Mouse (Mus musculus) MEL (cell line): ENCODE measurements at regions not wholly inside any gene's neighbourhood (a gene's known extent, or its start where the extent isn't known, plus 50 kb on each side); places are given as distances from the start of the nearest gene placed in this dataset.

Experiments used
- CTCF ChIP-seq, 3 experiments: IDR thresholded peaks in 2 of 3; conservative IDR thresholded peaks in 1 of 3; 2 replicates each; pipeline ENCODE4 v1.5.1; 2011 to 2012; ENCODE audit warnings: low read length in 3 of 3, low read depth in 2 of 3, mild to moderate bottlenecking in 2 of 3, improper control_type of control experiment in 1 of 3, inconsistent platforms in 1 of 3, mixed read lengths in 1 of 3, moderate library complexity in 1 of 3; ENCODE audit not compliant: control insufficient read depth in 1 of 3, insufficient read depth in 1 of 3, poor library complexity in 1 of 3, severe bottlenecking in 1 of 3
- KAT2A ChIP-seq: conservative IDR thresholded peaks from 2 replicates; pipeline ENCODE4 v1.6.1; 2012; ENCODE audit warnings: low read depth, low read length, improper control_type of control experiment, inconsistent platforms
- MXI1 ChIP-seq: IDR thresholded peaks from 2 replicates; pipeline ENCODE4 v1.6.1; 2011; ENCODE audit warnings: mild to moderate bottlenecking, low read depth, low read length, improper control_type of control experiment
- MYB ChIP-seq: IDR thresholded peaks from 2 replicates; pipeline ENCODE4 v1.6.1; 2011; ENCODE audit warnings: mild to moderate bottlenecking, low read depth, low read length, improper control_type of control experiment
- MYC ChIP-seq: IDR thresholded peaks from 2 replicates; pipeline ENCODE4 v1.6.1; 2011; ENCODE audit warnings: low read depth, mild to moderate bottlenecking, low read length, improper control_type of control experiment, moderate library complexity
- NRF1 ChIP-seq: IDR thresholded peaks from 2 replicates; pipeline ENCODE4 v1.6.1; 2014; ENCODE audit warnings: low read depth, mild to moderate bottlenecking, inconsistent platforms, low read length, improper control_type of control experiment, moderate library complexity; ENCODE audit not compliant: poor library complexity, insufficient read depth, severe bottlenecking
- POLR2A ChIP-seq, 2 experiments: IDR thresholded peaks; 2 replicates each; pipeline ENCODE4 v1.6.1; 2011 to 2012; ENCODE audit warnings: low read length in 2 of 2, mild to moderate bottlenecking in 2 of 2, control low read depth in 1 of 2, improper control_type of control experiment in 1 of 2, low read depth in 1 of 2, moderate library complexity in 1 of 2; ENCODE audit not compliant: control insufficient read depth in 1 of 2, insufficient read depth in 1 of 2, poor library complexity in 1 of 2
- TAL1 ChIP-seq: IDR thresholded peaks from 2 replicates; pipeline ENCODE4 v1.6.1; 2012; ENCODE audit warnings: mild to moderate bottlenecking, inconsistent platforms, low read length, moderate library complexity, mixed read lengths

DNA sequence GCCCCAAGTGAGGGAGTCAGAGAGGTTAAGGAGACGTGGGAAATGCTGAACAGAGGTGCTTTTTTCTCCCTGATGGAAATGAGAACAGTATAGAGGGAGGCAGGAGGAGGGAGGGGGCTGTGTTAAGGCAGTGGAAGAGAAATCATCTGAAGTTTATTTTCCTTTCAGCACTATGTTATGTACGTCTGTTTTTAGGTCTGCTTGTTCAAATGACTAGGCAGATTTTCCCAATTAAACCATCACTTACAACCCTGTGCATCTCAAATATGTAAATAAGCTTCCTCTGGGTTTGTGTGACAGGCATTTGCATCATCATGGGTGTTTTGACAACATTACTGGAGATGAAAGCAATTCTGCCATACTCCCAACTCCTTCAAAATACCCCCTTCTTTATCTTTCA is 92.1 kb upstream of the Got2 start:
- no peak for TF ChIP-seq MXI1
- TF ChIP-seq POLR2A (IDR thresholded peaks at IDR 0.05; ENCODE audit: control insufficient read depth in 1 of 2, insufficient read depth in 1 of 2, low read depth in 1 of 2, low read length in 2 of 2, poor library complexity in 1 of 2), result no peak
- TF ChIP-seq MYB, result no peak
- TF ChIP-seq TAL1, result no peak
- no peak for TF ChIP-seq NRF1
- TF ChIP-seq KAT2A, result no peak
- TF ChIP-seq CTCF (IDR thresholded peaks at IDR 0.05 in 2 of 3, conservative IDR thresholded peaks at IDR 0.05 in 1 of 3; ENCODE audit: control insufficient read depth in 1 of 3, insufficient read depth in 1 of 3, low read depth in 2 of 3, low read length in 3 of 3, poor library complexity in 1 of 3, severe bottlenecking in 1 of 3), result no peak
- no peak for TF ChIP-seq MYC
